Mouse (Mus musculus): ENCODE results near the gene Rnf150.

- TF ChIP-seq TBP (conservative IDR thresholded peaks at IDR 0.05; ENCODE audit: low read depth, low read length) (no peak), POLR2A (IDR thresholded peaks at IDR 0.05; ENCODE audit: low read depth, low read length) (no peak), CTCF (conservative IDR thresholded peaks at IDR 0.05 in 1 of 2, IDR thresholded peaks at IDR 0.05 in 1 of 2; ENCODE audit: low read depth in 2 of 2, low read length in 2 of 2) (no peak)
Observed at GRCm38 (mm10) chr8:82920124-82920523, 57.0 kb downstream of the Rnf150 start.

Data from CH12.LX (cell line).